Mouse (Mus musculus) liver, postnatal 0 days (tissue): ENCODE measurements around the gene Ngfr.

Source experiments
- CTCF ChIP-seq: sonication (generic); IDR thresholded peaks from 2 replicates; pipeline ENCODE4 v1.5.1; 2016; ENCODE audit warnings: antibody characterized with exemption, low read depth
- EP300 ChIP-seq: IDR thresholded peaks from 2 replicates; pipeline ENCODE4 v1.6.1; 2016; ENCODE audit warnings: antibody characterized with exemption, low read depth, mild to moderate bottlenecking

- TF ChIP-seq CTCF (no peak), EP300 (no peak)
These were observed 10.2 kb upstream of the Ngfr start for GRCm38 (mm10) chr11:95597741-95598140.
